Mouse (Mus musculus) embryonic fibroblast, embryonic 13.5 days (primary cell): ENCODE measurements around the gene Wasf1. TPM values are rescaled to one million over a fixed set of nuclear protein-coding genes. Genes with fewer than 3 reads are reported as not detected.

Experiments used
- H3K27ac ChIP-seq: 2 replicates; pipeline ENCODE4 v1.5.1; 2012; ENCODE audit warnings: low read length, control low read depth, inconsistent platforms; ENCODE audit not compliant: insufficient read depth
- H3K4me1 ChIP-seq: 2 replicates; pipeline ENCODE4 v1.6.1; 2011; ENCODE audit warnings: low read length; ENCODE audit not compliant: control insufficient read depth, insufficient read depth
- H3K4me3 ChIP-seq: 2 replicates; pipeline ENCODE4 v1.5.1; 2011; ENCODE audit warnings: mild to moderate bottlenecking, control low read depth, low read length; ENCODE audit not compliant: insufficient read depth
- CTCF ChIP-seq: IDR thresholded peaks from 2 replicates; pipeline ENCODE4 v1.5.1; 2011; ENCODE audit warnings: mild to moderate bottlenecking, control low read depth, low read length, moderate library complexity, borderline replicate concordance; ENCODE audit not compliant: insufficient read depth
- POLR2A ChIP-seq: IDR thresholded peaks from 2 replicates; pipeline ENCODE4 v1.6.1; 2011; ENCODE audit warnings: low read depth, mild to moderate bottlenecking, control low read depth, low read length, moderate library complexity
- polyA plus RNA-seq: library from polyadenylated mRNA; stranded (reverse); fragments of >200 nt; gene quantifications from 2 replicates; pipeline ENCODE4 v1.2.4, GENCODE M21; 2011; ENCODE audit warnings: low read depth; ENCODE audit not compliant: missing spikeins, insufficient read length

The Wasf1 gene
- polyA plus RNA-seq, 1 experiment = 11.8 TPM

GRCm38 (mm10) chr10:40885432-40885831 lies 2.2 kb downstream of the Wasf1 start:
- H3K4me3 ChIP-seq = no peak overlapping the region
- TF ChIP-seq POLR2A (no peak), CTCF (no peak)
- no peaks in the 10 kb centered on the region; the same call in 1 of the 2 replicates for H3K4me1 ChIP-seq
- H3K27ac ChIP-seq = no peak overlapping the region

- TF ChIP-seq POLR2A = no peak
- Histone ChIP-seq H3K27ac (no peak overlapping the region), H3K4me1 (no peaks in the 10 kb centered on the region), H3K4me3 (no peak overlapping the region)
These were observed 4.0 kb downstream of the Wasf1 start for GRCm38 (mm10) chr10:40887316-40887715.

- H3K4me3 ChIP-seq = no peak overlapping the region
- TF ChIP-seq POLR2A = no peak
- TF ChIP-seq CTCF = no peak
- H3K27ac ChIP-seq = no peak overlapping the region
- H3K4me1 ChIP-seq = no peaks in the 10 kb centered on the region
These were observed 5.9 kb downstream of the Wasf1 start for GRCm38 (mm10) chr10:40889146-40889545.

- TF ChIP-seq CTCF = no peak
- no peak for TF ChIP-seq POLR2A
- no peaks in the 10 kb centered on the region for H3K4me1 ChIP-seq
These were observed 12.5 kb downstream of the Wasf1 start for GRCm38 (mm10) chr10:40895765-40896164.

GRCm38 (mm10) chr10:40896656-40897055 lies 13.4 kb downstream of the Wasf1 start:
- Histone ChIP-seq H3K4me3 (no peak overlapping the region), H3K4me1 (no peaks in the 10 kb centered on the region), H3K27ac (no peak overlapping the region)
- TF ChIP-seq CTCF (no peak), POLR2A (no peak)

More at GRCm38 (mm10) chr10:40895765-40896164, 12.5 kb downstream of the Wasf1 start:
- Histone ChIP-seq H3K4me3 (no peak overlapping the region), H3K27ac (no peak overlapping the region)

GRCm38 (mm10) chr10:40901786-40902185 lies 18.5 kb downstream of the Wasf1 start:
- TF ChIP-seq CTCF (no peak), POLR2A (no peak)
- Histone ChIP-seq H3K4me1 (no peaks in the 10 kb centered on the region), H3K4me3 (no peak overlapping the region), H3K27ac (no peak overlapping the region)

GRCm38 (mm10) chr10:40906131-40906530 lies 22.9 kb downstream of the Wasf1 start:
- Histone ChIP-seq H3K4me1 (peaks cover 4% of the 10 kb centered on the region; the same call in 1 of the 2 replicates), H3K4me3 (no peak overlapping the region), H3K27ac (no peak overlapping the region)
- TF ChIP-seq CTCF = no peak
- TF ChIP-seq POLR2A = no peak

GRCm38 (mm10) chr10:40906802-40907201 lies 23.5 kb downstream of the Wasf1 start:
- Histone ChIP-seq H3K4me3 (no peak overlapping the region), H3K27ac (no peak overlapping the region), H3K4me1 (peaks cover 4% of the 10 kb centered on the region; the same call in 1 of the 2 replicates)
- TF ChIP-seq POLR2A = no peak
- no peak for TF ChIP-seq CTCF

- Histone ChIP-seq H3K4me3 (no peak overlapping the region), H3K4me1 (peaks cover 4% of the 10 kb centered on the region; the same call in 1 of the 2 replicates), H3K27ac (no peak overlapping the region)
- no peak for TF ChIP-seq POLR2A
- TF ChIP-seq CTCF = no peak
These were observed 25.3 kb downstream of the Wasf1 start for GRCm38 (mm10) chr10:40908580-40908979.

- H3K27ac ChIP-seq = no peak overlapping the region
- TF ChIP-seq POLR2A = no peak
- TF ChIP-seq CTCF = no peak
- H3K4me3 ChIP-seq = no peak overlapping the region
- peaks cover 4% of the 10 kb centered on the region; the same call in 1 of the 2 replicates for H3K4me1 ChIP-seq
These were observed 27.5 kb downstream of the Wasf1 start for GRCm38 (mm10) chr10:40910811-40911210.

- no peak overlapping the region for H3K4me3 ChIP-seq
- H3K27ac ChIP-seq = no peak overlapping the region
- H3K4me1 ChIP-seq = 0 out of 2 replicates have a peak, but pooled peaks cover 2% of the 10 kb centered on the region
- TF ChIP-seq POLR2A (no peak), CTCF (no peak)
These were observed 32.0 kb downstream of the Wasf1 start for GRCm38 (mm10) chr10:40915240-40915639.
